Mouse (Mus musculus) lung, adult 2 months (tissue): ENCODE results near the gene Gm27029.

ENCODE experiments used
- CTCF ChIP-seq: fragments of 200-500 bp; IDR thresholded peaks from 2 replicates; pipeline ENCODE4 v1.5.1; 2011; ENCODE audit warnings: mild to moderate bottlenecking, low read length, control low read depth; ENCODE audit not compliant: insufficient read depth
- POLR2A ChIP-seq: fragments of 200-500 bp; IDR thresholded peaks from 2 replicates; pipeline ENCODE4 v1.6.1; 2011; ENCODE audit warnings: low read depth, mild to moderate bottlenecking, control low read depth, low read length, borderline replicate concordance; ENCODE audit errors: extremely low read depth

GRCm38 (mm10) chr11:101464211-101465100 lies 39.9 kb upstream of the Gm27029 start, which contains the start of gene Rnd2:
- TF ChIP-seq POLR2A (no peak), CTCF (no peak)
